Mouse (Mus musculus) myocyte (in vitro differentiated cells): Measurements from ENCODE around the gene Maco1.

Source experiments
- CEBPB ChIP-seq: IDR thresholded peaks from 2 replicates; pipeline ENCODE4 v1.6.1; 2011; ENCODE audit warnings: mild to moderate bottlenecking, moderate library complexity; ENCODE audit not compliant: poor library complexity, insufficient read depth, severe bottlenecking
- E2F4 ChIP-seq: IDR thresholded peaks from one replicate; pipeline ENCODE4 v1.6.1; 2011; ENCODE audit warnings: mild to moderate bottlenecking, control low read depth, moderate library complexity; ENCODE audit not compliant: insufficient read depth
- MAX ChIP-seq: IDR thresholded peaks from one replicate; pipeline ENCODE4 v1.6.1; 2011; ENCODE audit warnings: low read depth, mild to moderate bottlenecking, control low read depth
- MYOG ChIP-seq, 3 experiments: IDR thresholded peaks; one replicate each; pipeline ENCODE4 v1.6.1; 2011; ENCODE audit warnings: control low read depth in 2 of 3, low read depth in 2 of 3, mild to moderate bottlenecking in 2 of 3; ENCODE audit not compliant: insufficient read length in 2 of 3, control insufficient read depth in 1 of 3, insufficient read depth in 1 of 3
- POLR2A ChIP-seq: IDR thresholded peaks from one replicate; pipeline ENCODE4 v1.6.1; 2011; ENCODE audit warnings: low read depth, mild to moderate bottlenecking, control low read depth, moderate library complexity; ENCODE audit not compliant: insufficient read length

DNA sequence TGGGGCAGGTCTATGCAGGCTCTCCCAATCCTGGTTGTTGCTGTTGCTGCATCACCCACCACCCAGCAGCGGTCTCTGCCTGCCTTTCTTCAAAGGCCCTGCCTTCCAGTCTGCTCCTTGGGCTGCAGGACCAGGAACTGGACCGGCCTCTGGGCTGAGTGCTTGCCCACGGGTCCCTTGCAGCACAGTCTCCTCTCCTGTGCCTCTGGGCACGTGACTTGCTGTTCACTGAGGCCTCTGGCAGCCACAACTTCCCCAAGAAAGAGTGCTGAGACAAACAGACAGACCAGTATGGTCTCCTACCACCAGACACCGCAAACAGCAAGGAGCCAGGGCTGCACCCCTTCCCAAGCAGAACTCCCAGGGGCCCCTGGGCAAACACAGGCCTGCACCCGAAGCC is 90.8 kb downstream of the Maco1 start:
- TF ChIP-seq CEBPB (no peak), MYOG (IDR thresholded peaks at IDR 0.05; ENCODE audit: control insufficient read depth in 1 of 3, insufficient read depth in 1 of 3, insufficient read length in 2 of 3, low read depth in 2 of 3) (no peak), E2F4 (no peak), POLR2A (no peak), MAX (no peak)
